Comparison of ENCODE assay signal across 12 mouse cellular contexts in the genomic region with DNA sequence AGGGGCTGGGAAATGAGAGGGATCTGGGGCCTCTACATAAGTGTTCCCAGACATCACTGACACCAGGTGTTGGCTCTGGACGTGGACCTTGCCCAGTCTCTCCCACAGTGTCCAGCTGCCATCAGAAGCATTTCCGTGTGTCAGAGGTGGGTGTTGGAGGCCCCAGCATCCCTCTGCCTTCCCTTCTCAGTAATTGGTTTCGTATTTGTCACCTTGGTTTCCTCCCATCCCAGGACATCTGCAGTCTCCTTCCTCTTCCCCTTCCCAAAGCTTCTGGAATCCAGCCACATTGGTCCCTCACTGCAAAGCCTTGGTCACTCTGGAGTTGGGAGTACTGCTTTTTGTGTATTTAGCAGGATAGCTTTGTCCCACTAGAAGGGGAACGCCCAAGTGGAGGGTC.
DNase-seq lines count a peak whose midpoint lies in the region; ATAC-seq and TF ChIP-seq lines count a peak whose summit lies in the region.
"Had no signal": no experiment of that assay in that cellular context is flagged by ENCODE, and none has a peak within 500 bp of the region (broad histone marks: within the 10 kb centered on the region; RNA-seq: fewer than 3 reads in every experiment).

No protein-coding gene starts in this region.

- no peak overlapping the region for H3K4me3 ChIP-seq in heart, postnatal 0 days (ENCODE audit: low read depth, low read length)
- H3K4me3 ChIP-seq in heart, embryonic 11.5 days (ENCODE audit: low read depth, low read length) = no peak overlapping the region
- no peak overlapping the region for H3K4me3 ChIP-seq in intestine, embryonic 16.5 days (ENCODE audit: low read length)
- H3K4me3 ChIP-seq: embryonic facial prominence, embryonic 12.5 days; forebrain, embryonic 12.5 days; hindbrain, embryonic 10.5 days had no signal

- H3K4me2 ChIP-seq in heart, postnatal 0 days (ENCODE audit: low read depth, low read length) = no peak overlapping the region
- H3K4me2 ChIP-seq in heart, embryonic 11.5 days = no peak overlapping the region
- no peak overlapping the region for H3K4me2 ChIP-seq in intestine, embryonic 16.5 days (ENCODE audit: low read depth, low read length)
- H3K4me2 ChIP-seq: embryonic facial prominence, embryonic 12.5 days; forebrain, embryonic 12.5 days had no signal

- peaks cover 60% of the 10 kb centered on the region for H3K4me1 ChIP-seq in heart, postnatal 0 days (ENCODE audit: control insufficient read depth, insufficient read depth)
- H3K4me1 ChIP-seq in heart, embryonic 11.5 days (ENCODE audit: control insufficient read depth, insufficient read depth, low read length) = peaks cover 60% of the 10 kb centered on the region
- peaks cover 56% of the 10 kb centered on the region for H3K4me1 ChIP-seq in intestine, embryonic 16.5 days (ENCODE audit: control insufficient read depth, insufficient read depth, low read length)

- H3K27me3 ChIP-seq in heart, postnatal 0 days (ENCODE audit: control insufficient read depth, insufficient read depth, low read length) = no peaks in the 10 kb centered on the region
- no peaks in the 10 kb centered on the region for H3K27me3 ChIP-seq in heart, embryonic 11.5 days (ENCODE audit: control insufficient read depth, insufficient read depth, low read length)
- H3K27me3 ChIP-seq in intestine, embryonic 16.5 days (replicated peaks; ENCODE audit: control insufficient read depth, insufficient read depth, low read length) = no peaks in the 10 kb centered on the region
- H3K27me3 ChIP-seq: embryonic facial prominence, embryonic 12.5 days had no signal

- no peak for DNase-seq in heart, postnatal 0 days (ENCODE audit: low spot score)
- DNase-seq in thymus, postnatal 4 days = peak; percentile 24
- DNase-seq in thymus, postnatal 0 days (ENCODE audit: low spot score) = no peak
- DNase-seq in cerebellum, adult 18-20 months = no peak
- DNase-seq: cerebellum, postnatal 25 days; layer of hippocampus, postnatal 36 days had no signal

- peak overlapping the region; percentile 78 for H3K27ac ChIP-seq in heart, postnatal 0 days (ENCODE audit: low read depth)
- H3K27ac ChIP-seq in heart, embryonic 11.5 days (ENCODE audit: low read depth, low read length) = no peak overlapping the region
- H3K27ac ChIP-seq in intestine, embryonic 16.5 days (ENCODE audit: low read length) = no peak overlapping the region
- H3K27ac ChIP-seq: embryonic facial prominence, embryonic 12.5 days; forebrain, embryonic 12.5 days; hindbrain, embryonic 10.5 days had no signal

- WGBS in heart, postnatal 0 days = 57% methylated on average over 4 of the region's 4 CpGs
- whole genome bisulfite sequencing in heart, embryonic 11.5 days (ENCODE audit: insufficient replicate concordance) = 82% methylated on average over 4 of the region's 4 CpGs
- WGBS in intestine, embryonic 16.5 days = 68% methylated on average over 4 of the region's 4 CpGs

- TF ChIP-seq CTCF in heart, postnatal 0 days (IDR thresholded peaks at IDR 0.05; ENCODE audit: low read depth) = no peak

- no peak for TF ChIP-seq EP300 in heart, postnatal 0 days (IDR thresholded peaks at IDR 0.05; ENCODE audit: low read depth)

- no peak for ATAC-seq in heart, postnatal 0 days (ENCODE audit: insufficient read depth, low read depth)
- ATAC-seq in heart, embryonic 11.5 days (replicated peaks; ENCODE audit: insufficient number of reproducible peaks, low FRiP score, low TSS enrichment) = no peak
- ATAC-seq in intestine, embryonic 16.5 days = peak; percentile 41; the same call in 1 of the 2 replicates
- no peak for ATAC-seq in megakaryocyte, adult 5-6 weeks (ENCODE audit: poor library complexity, severe bottlenecking)

- H3K9me3 ChIP-seq in heart, postnatal 0 days (replicated peaks; ENCODE audit: control insufficient read depth, low read length) = no peaks in the 10 kb centered on the region
- H3K9me3 ChIP-seq in heart, embryonic 11.5 days (replicated peaks; ENCODE audit: control insufficient read depth, low read length) = no peaks in the 10 kb centered on the region
- H3K9me3 ChIP-seq in intestine, embryonic 16.5 days (ENCODE audit: control insufficient read depth, low read length) = no peaks in the 10 kb centered on the region
- H3K9me3 ChIP-seq: embryonic facial prominence, embryonic 12.5 days; forebrain, embryonic 12.5 days had no signal

- no peak overlapping the region for H3K9ac ChIP-seq in heart, postnatal 0 days (replicated peaks; ENCODE audit: low read depth, low read length)
- H3K9ac ChIP-seq in heart, embryonic 11.5 days (ENCODE audit: low read depth, low read length) = no peak overlapping the region
- no peak overlapping the region for H3K9ac ChIP-seq in intestine, embryonic 16.5 days (ENCODE audit: low read depth, low read length)
- H3K9ac ChIP-seq: embryonic facial prominence, embryonic 12.5 days; forebrain, embryonic 12.5 days had no signal

- H3K36me3 ChIP-seq in heart, postnatal 0 days (replicated peaks; ENCODE audit: control insufficient read depth, insufficient read depth, low read length) = 0 out of 2 replicates have a peak, but pooled peaks cover 8% of the 10 kb centered on the region
- H3K36me3 ChIP-seq in heart, embryonic 11.5 days (ENCODE audit: control insufficient read depth, insufficient read depth, low read length) = no peaks in the 10 kb centered on the region
- H3K36me3 ChIP-seq in intestine, embryonic 16.5 days (ENCODE audit: control insufficient read depth, insufficient read depth, low read length) = no peaks in the 10 kb centered on the region
- H3K36me3 ChIP-seq: embryonic facial prominence, embryonic 12.5 days; forebrain, embryonic 12.5 days; hindbrain, embryonic 10.5 days had no signal
